Mouse (Mus musculus): ENCODE results near the gene Fbxl17. TPM values are rescaled to one million over a fixed set of nuclear protein-coding genes. Genes with fewer than 3 reads are reported as not detected.
A peak's percentile ranks its signal among the peaks of the same experiment; 100 is the strongest.

Gene Fbxl17
- polyA plus RNA-seq, 1 experiment from 2014 or later = 5.8 TPM

GRCm38 (mm10) chr17:63367476-63367875 lies 132.3 kb downstream of the Fbxl17 start:
- WGBS = 87% methylated on average over 6 of the region's 6 CpGs
- DNase-seq (ENCODE audit: low spot score) = no peak
- no peaks in the 10 kb centered on the region for H3K4me1 ChIP-seq (replicated peaks; ENCODE audit: control insufficient read depth, insufficient read depth, low read length)
- no peaks in the 10 kb centered on the region for H3K36me3 ChIP-seq (ENCODE audit: control insufficient read depth, insufficient read depth, low read length)
- no peak overlapping the region for H3K27ac ChIP-seq (ENCODE audit: low read depth, low read length)
- no peak for ATAC-seq (replicated peaks; ENCODE audit: low FRiP score)
- H3K4me2 ChIP-seq (ENCODE audit: low read depth, low read length, severe bottlenecking) = no peak overlapping the region
- no peaks in the 10 kb centered on the region for H3K9me3 ChIP-seq (ENCODE audit: control insufficient read depth, low read length)
- H3K27me3 ChIP-seq (ENCODE audit: control insufficient read depth, insufficient read depth, low read length) = no peaks in the 10 kb centered on the region
- no peak overlapping the region for H3K4me3 ChIP-seq (ENCODE audit: low read depth, low read length)
- H3K9ac ChIP-seq (ENCODE audit: low read length) = no peak overlapping the region

GRCm38 (mm10) chr17:63366045-63366444 lies 133.8 kb downstream of the Fbxl17 start:
- DNase-seq (ENCODE audit: low spot score) = peak; percentile 57
- H3K36me3 ChIP-seq (ENCODE audit: control insufficient read depth, insufficient read depth, low read length) = no peaks in the 10 kb centered on the region
- no peak for ATAC-seq (replicated peaks; ENCODE audit: low FRiP score)
- H3K27me3 ChIP-seq (ENCODE audit: control insufficient read depth, insufficient read depth, low read length) = no peaks in the 10 kb centered on the region
- WGBS = 40% methylated on average over 11 of the region's 11 CpGs
- H3K9ac ChIP-seq (ENCODE audit: low read length) = no peak overlapping the region
- no peaks in the 10 kb centered on the region for H3K4me1 ChIP-seq (replicated peaks; ENCODE audit: control insufficient read depth, insufficient read depth, low read length)
- no peak overlapping the region for H3K4me2 ChIP-seq (ENCODE audit: low read depth, low read length, severe bottlenecking)
- H3K4me3 ChIP-seq (ENCODE audit: low read depth, low read length) = no peak overlapping the region
- H3K27ac ChIP-seq (ENCODE audit: low read depth, low read length) = no peak overlapping the region
- H3K9me3 ChIP-seq (ENCODE audit: control insufficient read depth, low read length) = no peaks in the 10 kb centered on the region

- H3K9ac ChIP-seq (ENCODE audit: low read length) = no peak overlapping the region
- no peaks in the 10 kb centered on the region for H3K9me3 ChIP-seq (ENCODE audit: control insufficient read depth, low read length)
- H3K36me3 ChIP-seq (ENCODE audit: control insufficient read depth, insufficient read depth, low read length) = no peaks in the 10 kb centered on the region
- WGBS = 89% methylated on average over 7 of the region's 7 CpGs
- no peaks in the 10 kb centered on the region for H3K4me1 ChIP-seq (replicated peaks; ENCODE audit: control insufficient read depth, insufficient read depth, low read length)
- H3K4me3 ChIP-seq (ENCODE audit: low read depth, low read length) = no peak overlapping the region
- H3K27ac ChIP-seq (ENCODE audit: low read depth, low read length) = no peak overlapping the region
- no peaks in the 10 kb centered on the region for H3K27me3 ChIP-seq (ENCODE audit: control insufficient read depth, insufficient read depth, low read length)
- no peak overlapping the region for H3K4me2 ChIP-seq (ENCODE audit: low read depth, low read length, severe bottlenecking)
- ATAC-seq (replicated peaks; ENCODE audit: low FRiP score) = no peak
- no peak for DNase-seq (ENCODE audit: low spot score)
These were observed 135.2 kb downstream of the Fbxl17 start for GRCm38 (mm10) chr17:63364605-63365004.

- no peak overlapping the region for H3K4me2 ChIP-seq (ENCODE audit: low read depth, low read length, severe bottlenecking)
- WGBS = 87% methylated on average over 3 of the region's 3 CpGs
- H3K27me3 ChIP-seq (ENCODE audit: control insufficient read depth, insufficient read depth, low read length) = no peaks in the 10 kb centered on the region
- no peaks in the 10 kb centered on the region for H3K4me1 ChIP-seq (replicated peaks; ENCODE audit: control insufficient read depth, insufficient read depth, low read length)
- H3K27ac ChIP-seq (ENCODE audit: low read depth, low read length) = no peak overlapping the region
- ATAC-seq (replicated peaks; ENCODE audit: low FRiP score) (no peak), DNase-seq (ENCODE audit: low spot score) (no peak)
- no peaks in the 10 kb centered on the region for H3K36me3 ChIP-seq (ENCODE audit: control insufficient read depth, insufficient read depth, low read length)
- H3K9me3 ChIP-seq (ENCODE audit: control insufficient read depth, low read length) = no peaks in the 10 kb centered on the region
- no peak overlapping the region for H3K4me3 ChIP-seq (ENCODE audit: low read depth, low read length)
- no peak overlapping the region for H3K9ac ChIP-seq (ENCODE audit: low read length)
These were observed 137.6 kb downstream of the Fbxl17 start for GRCm38 (mm10) chr17:63362196-63362595.

- Histone ChIP-seq H3K4me2 (ENCODE audit: low read depth, low read length, severe bottlenecking) (no peak overlapping the region), H3K27ac (ENCODE audit: low read depth, low read length) (no peak overlapping the region), H3K4me1 (replicated peaks; ENCODE audit: control insufficient read depth, insufficient read depth, low read length) (no peaks in the 10 kb centered on the region), H3K4me3 (ENCODE audit: low read depth, low read length) (no peak overlapping the region), H3K36me3 (ENCODE audit: control insufficient read depth, insufficient read depth, low read length) (no peaks in the 10 kb centered on the region), H3K27me3 (ENCODE audit: control insufficient read depth, insufficient read depth, low read length) (no peaks in the 10 kb centered on the region), H3K9me3 (ENCODE audit: control insufficient read depth, low read length) (no peaks in the 10 kb centered on the region), H3K9ac (ENCODE audit: low read length) (no peak overlapping the region)
- WGBS = 96% methylated on average over 9 of the region's 9 CpGs
- no peak for DNase-seq (ENCODE audit: low spot score)
- no peak for ATAC-seq (replicated peaks; ENCODE audit: low FRiP score)
These were observed 138.1 kb downstream of the Fbxl17 start for GRCm38 (mm10) chr17:63361679-63362078.

- Histone ChIP-seq H3K36me3 (ENCODE audit: control insufficient read depth, insufficient read depth, low read length) (no peaks in the 10 kb centered on the region), H3K9ac (ENCODE audit: low read length) (no peak overlapping the region), H3K4me1 (replicated peaks; ENCODE audit: control insufficient read depth, insufficient read depth, low read length) (no peaks in the 10 kb centered on the region), H3K27ac (ENCODE audit: low read depth, low read length) (no peak overlapping the region), H3K4me2 (ENCODE audit: low read depth, low read length, severe bottlenecking) (no peak overlapping the region), H3K27me3 (ENCODE audit: control insufficient read depth, insufficient read depth, low read length) (no peaks in the 10 kb centered on the region), H3K9me3 (ENCODE audit: control insufficient read depth, low read length) (no peaks in the 10 kb centered on the region), H3K4me3 (ENCODE audit: low read depth, low read length) (no peak overlapping the region)
- DNase-seq (ENCODE audit: low spot score) (no peak), ATAC-seq (replicated peaks; ENCODE audit: low FRiP score) (no peak)
- 86% methylated on average over 1 of the region's 1 CpGs for WGBS
These were observed 141.0 kb downstream of the Fbxl17 start for GRCm38 (mm10) chr17:63358837-63359236.

- 87% methylated on average over 3 of the region's 3 CpGs for WGBS
- ATAC-seq (replicated peaks; ENCODE audit: low FRiP score) = no peak
- H3K9ac ChIP-seq (ENCODE audit: low read length) = no peak overlapping the region
- H3K4me2 ChIP-seq (ENCODE audit: low read depth, low read length, severe bottlenecking) = no peak overlapping the region
- no peaks in the 10 kb centered on the region for H3K27me3 ChIP-seq (ENCODE audit: control insufficient read depth, insufficient read depth, low read length)
- H3K4me3 ChIP-seq (ENCODE audit: low read depth, low read length) = no peak overlapping the region
- H3K36me3 ChIP-seq (ENCODE audit: control insufficient read depth, insufficient read depth, low read length) = no peaks in the 10 kb centered on the region
- DNase-seq (ENCODE audit: low spot score) = no peak
- H3K4me1 ChIP-seq (replicated peaks; ENCODE audit: control insufficient read depth, insufficient read depth, low read length) = no peaks in the 10 kb centered on the region
- H3K9me3 ChIP-seq (ENCODE audit: control insufficient read depth, low read length) = no peaks in the 10 kb centered on the region
- no peak overlapping the region for H3K27ac ChIP-seq (ENCODE audit: low read depth, low read length)
These were observed 143.6 kb downstream of the Fbxl17 start for GRCm38 (mm10) chr17:63356202-63356601.

- Histone ChIP-seq H3K27ac (ENCODE audit: low read depth, low read length) (no peak overlapping the region), H3K4me3 (ENCODE audit: low read depth, low read length) (no peak overlapping the region), H3K9me3 (ENCODE audit: control insufficient read depth, low read length) (no peaks in the 10 kb centered on the region), H3K4me2 (ENCODE audit: low read depth, low read length, severe bottlenecking) (no peak overlapping the region), H3K4me1 (replicated peaks; ENCODE audit: control insufficient read depth, insufficient read depth, low read length) (no peaks in the 10 kb centered on the region), H3K36me3 (ENCODE audit: control insufficient read depth, insufficient read depth, low read length) (no peaks in the 10 kb centered on the region), H3K9ac (ENCODE audit: low read length) (no peak overlapping the region), H3K27me3 (ENCODE audit: control insufficient read depth, insufficient read depth, low read length) (no peaks in the 10 kb centered on the region)
- no peak for DNase-seq (ENCODE audit: low spot score)
- 84% methylated on average over 6 of the region's 6 CpGs for WGBS
- ATAC-seq (replicated peaks; ENCODE audit: low FRiP score) = no peak
These were observed 147.1 kb downstream of the Fbxl17 start for GRCm38 (mm10) chr17:63352634-63353195.

- WGBS = 76% methylated on average over 2 of the region's 2 CpGs
- no peaks in the 10 kb centered on the region for H3K4me1 ChIP-seq (replicated peaks; ENCODE audit: control insufficient read depth, insufficient read depth, low read length)
- ATAC-seq (replicated peaks; ENCODE audit: low FRiP score) = no peak
These were observed 148.1 kb downstream of the Fbxl17 start for GRCm38 (mm10) chr17:63351682-63352081.

More at GRCm38 (mm10) chr17:63351682-63352081, 148.1 kb downstream of the Fbxl17 start:
- Histone ChIP-seq H3K4me3 (ENCODE audit: low read depth, low read length) (no peak overlapping the region), H3K36me3 (ENCODE audit: control insufficient read depth, insufficient read depth, low read length) (no peaks in the 10 kb centered on the region), H3K9me3 (ENCODE audit: control insufficient read depth, low read length) (no peaks in the 10 kb centered on the region), H3K27ac (ENCODE audit: low read depth, low read length) (no peak overlapping the region), H3K4me2 (ENCODE audit: low read depth, low read length, severe bottlenecking) (no peak overlapping the region), H3K9ac (ENCODE audit: low read length) (no peak overlapping the region), H3K27me3 (ENCODE audit: control insufficient read depth, insufficient read depth, low read length) (no peaks in the 10 kb centered on the region)
- DNase-seq (ENCODE audit: low spot score) = no peak
